Mouse (Mus musculus): ENCODE data around the gene Mbnl1. TPM values are rescaled to one million over a fixed set of nuclear protein-coding genes. Genes with fewer than 3 reads are reported as not detected.

Mbnl1 gene
- polyA plus RNA-seq, 1 experiment from 2014 or later: 71.7 TPM

- Histone ChIP-seq H3K27me3 (ENCODE audit: insufficient read depth, poor library complexity, severe bottlenecking) (no peaks in the 10 kb centered on the region), H3K9me3 (no peaks in the 10 kb centered on the region), H3K27ac (no peak overlapping the region), H3K4me3 (no peak overlapping the region), H3K36me3 (no peaks in the 10 kb centered on the region), H3K4me1 (no peaks in the 10 kb centered on the region)
- DNase-seq (ENCODE audit: low spot score): no peak
- whole genome bisulfite sequencing: 77% methylated on average over 1 of the region's 1 CpGs
Measured at GRCm38 (mm10) chr3:60648293-60648692, 175.7 kb downstream of the Mbnl1 start.

GRCm38 (mm10) chr3:60660762-60661161 is 188.1 kb downstream of the Mbnl1 start:
- no peaks in the 10 kb centered on the region for H3K9me3 ChIP-seq
- no peak overlapping the region for H3K27ac ChIP-seq
- H3K36me3 ChIP-seq: no peaks in the 10 kb centered on the region
- H3K4me1 ChIP-seq: no peaks in the 10 kb centered on the region
- no peak for DNase-seq (ENCODE audit: low spot score)
- 92% methylated on average over 2 of the region's 2 CpGs for WGBS
- no peak overlapping the region for H3K4me3 ChIP-seq
- H3K27me3 ChIP-seq (ENCODE audit: insufficient read depth, poor library complexity, severe bottlenecking): no peaks in the 10 kb centered on the region

Measured in heart, embryonic 10.5 days (tissue).